Mouse (Mus musculus): Measurements from ENCODE around the gene Disp1. TPM values are rescaled to one million over a fixed set of nuclear protein-coding genes. Genes with fewer than 3 reads are reported as not detected.

Gene Disp1
- total RNA-seq (2014; rRNA removed) (7.2 and 12.7 TPM in 2 replicates), polyA plus RNA-seq (2015; fragmentation: Nextera tagmentation; extraction: Ambion mirVana) (5.6 and 6.3 TPM in 2 replicates)

DNA sequence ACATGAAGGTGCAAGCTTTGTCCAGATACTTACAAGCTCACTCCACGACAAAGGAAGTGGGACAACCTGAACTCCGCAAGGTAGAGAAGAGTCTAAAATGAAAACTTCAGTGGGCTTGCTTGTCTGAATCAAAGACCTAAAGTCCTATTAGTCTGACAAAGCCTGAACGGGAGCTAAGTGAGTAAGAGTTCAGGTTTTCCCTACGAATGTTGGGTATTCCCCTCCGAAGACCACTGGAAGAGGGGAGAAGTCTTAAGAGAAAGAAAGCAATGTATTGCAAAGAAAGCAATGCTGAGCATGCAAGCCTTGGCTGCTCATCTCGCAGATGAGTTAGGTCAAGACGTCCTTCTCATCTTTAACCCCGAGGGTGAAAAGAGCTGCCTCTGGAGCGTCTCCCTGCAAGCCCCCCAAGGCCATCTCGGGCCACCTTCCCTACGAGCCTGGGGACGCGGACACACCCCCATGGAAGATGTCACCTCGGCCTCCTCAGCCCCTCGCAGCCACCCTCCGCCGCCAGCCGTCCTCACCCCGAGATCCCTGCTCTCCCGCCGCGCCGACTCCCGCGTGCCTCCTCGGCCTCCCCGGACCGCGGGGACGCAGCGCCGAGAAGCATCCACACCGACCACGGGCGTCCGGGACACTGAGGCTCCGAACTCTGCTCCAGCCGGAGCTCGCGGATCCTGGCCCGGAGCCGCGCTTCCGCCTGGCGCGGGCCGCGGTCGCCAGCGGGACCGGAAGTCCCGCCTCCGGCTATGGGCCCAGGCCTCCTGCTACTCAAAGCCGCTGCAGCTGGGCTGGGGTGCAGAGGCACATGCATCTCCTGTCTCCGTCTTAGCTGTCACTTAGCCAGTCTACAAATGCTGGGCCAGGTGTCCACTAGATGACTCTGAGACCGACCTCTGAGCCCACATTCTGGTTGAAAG lies at the start of gene Disp1:
Disp1 (minus strand) TSS at position 727 of the 923 bp plus-strand sequence.
- H3K27ac ChIP-seq (ENCODE audit: low read depth, low read length), result peak within 1 kb of the TSS; percentile 36; the same call in 1 of the 2 replicates
- no peak for TF ChIP-seq CTCF (IDR thresholded peaks at IDR 0.05; ENCODE audit: low read depth)
- H3K4me3 ChIP-seq (ENCODE audit: low read depth, low read length), result peak within 1 kb of the TSS; percentile 55
- no peaks in the 10 kb centered on the region for H3K36me3 ChIP-seq (ENCODE audit: insufficient read depth)
- DNase-seq (peak; percentile 84), ATAC-seq (peak; percentile 93)
- WGBS, result 3% methylated on average over 53 of the region's 56 CpGs
- H3K27me3 ChIP-seq (ENCODE audit: insufficient read depth, low read length), result no peaks in the 10 kb centered on the region; the same call in 1 of the 2 replicates
- 0 out of 2 replicates have a peak, but pooled peaks cover 3% of the 10 kb centered on the region for H3K4me1 ChIP-seq (ENCODE audit: insufficient read depth)
- peak within 1 kb of the TSS; percentile 74 for H3K9ac ChIP-seq
- peak within 1 kb of the TSS; percentile 81 for H3K4me2 ChIP-seq (ENCODE audit: low read depth)
- no peaks in the 10 kb centered on the region for H3K9me3 ChIP-seq (ENCODE audit: low read length)

GRCm38 (mm10) chr1:183267666-183268065 lies 46.3 kb upstream of the Disp1 start:
- Histone ChIP-seq H3K9me3 (ENCODE audit: low read length) (no peaks in the 10 kb centered on the region), H3K36me3 (ENCODE audit: insufficient read depth) (no peaks in the 10 kb centered on the region), H3K27me3 (ENCODE audit: insufficient read depth, low read length) (no peaks in the 10 kb centered on the region), H3K27ac (ENCODE audit: low read depth, low read length) (no peak overlapping the region), H3K4me2 (ENCODE audit: low read depth) (no peak overlapping the region), H3K4me3 (ENCODE audit: low read depth, low read length) (no peak overlapping the region), H3K9ac (no peak overlapping the region), H3K4me1 (ENCODE audit: insufficient read depth) (0 out of 2 replicates have a peak, but pooled peaks cover 2% of the 10 kb centered on the region)
- no peak for DNase-seq
- ATAC-seq, result no peak
- 79% methylated on average over 6 of the region's 6 CpGs for whole genome bisulfite sequencing
- no peak for TF ChIP-seq CTCF (IDR thresholded peaks at IDR 0.05; ENCODE audit: low read depth)

DNA sequence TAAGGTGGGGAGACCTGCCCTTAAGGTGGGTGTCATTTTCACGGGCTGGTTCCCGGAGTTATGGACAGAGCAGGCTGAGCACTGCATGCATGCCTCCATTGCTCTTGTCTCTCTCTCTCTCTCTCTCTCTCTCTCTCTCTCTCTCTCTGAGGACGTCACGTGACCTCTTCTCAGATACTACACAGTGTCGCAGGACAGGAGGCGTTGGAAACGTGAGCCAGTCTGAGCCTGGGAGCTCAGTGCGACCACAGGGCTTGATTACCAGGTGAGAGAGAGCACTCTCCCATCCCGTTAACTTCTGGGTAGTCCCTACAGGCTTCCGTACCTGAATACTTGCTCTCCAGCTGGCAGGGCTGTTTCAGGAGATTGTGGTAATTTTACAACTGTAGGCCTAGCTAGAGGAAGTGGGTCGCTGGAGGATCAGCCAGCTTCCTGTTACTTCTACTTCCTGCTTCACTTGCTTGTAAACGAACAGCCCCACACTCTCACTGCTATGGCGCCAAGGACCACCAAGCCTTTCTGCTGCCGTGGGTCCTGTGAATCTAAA lies 44.7 kb upstream of the Disp1 start:
- 0 out of 2 replicates have a peak, but pooled peaks cover 2% of the 10 kb centered on the region for H3K4me1 ChIP-seq (ENCODE audit: insufficient read depth)
- TF ChIP-seq CTCF (IDR thresholded peaks at IDR 0.05; ENCODE audit: low read depth), result no peak
- H3K27ac ChIP-seq (ENCODE audit: low read depth, low read length), result no peak overlapping the region
- no peak overlapping the region for H3K4me3 ChIP-seq (ENCODE audit: low read depth, low read length)
- 77% methylated on average over 14 of the region's 14 CpGs for WGBS
- H3K4me2 ChIP-seq (ENCODE audit: low read depth), result no peak overlapping the region
- no peaks in the 10 kb centered on the region for H3K9me3 ChIP-seq (ENCODE audit: low read length)
- H3K36me3 ChIP-seq (ENCODE audit: insufficient read depth), result no peaks in the 10 kb centered on the region
- no peak for DNase-seq
- no peak for ATAC-seq
- no peaks in the 10 kb centered on the region for H3K27me3 ChIP-seq (ENCODE audit: insufficient read depth, low read length)
- H3K9ac ChIP-seq, result no peak overlapping the region

GRCm38 (mm10) chr1:183264145-183265008 lies 43.1 kb upstream of the Disp1 start:
- no peak overlapping the region for H3K27ac ChIP-seq (ENCODE audit: low read depth, low read length)
- no peak overlapping the region for H3K4me3 ChIP-seq (ENCODE audit: low read depth, low read length)
- ATAC-seq (peak; percentile 45; the same call in 1 of the 2 replicates), DNase-seq (no peak)
- no peak overlapping the region for H3K4me2 ChIP-seq (ENCODE audit: low read depth)
- no peak for TF ChIP-seq CTCF (IDR thresholded peaks at IDR 0.05; ENCODE audit: low read depth)
- no peaks in the 10 kb centered on the region for H3K27me3 ChIP-seq (ENCODE audit: insufficient read depth, low read length)
- no peaks in the 10 kb centered on the region for H3K9me3 ChIP-seq (ENCODE audit: low read length)
- WGBS, result 79% methylated on average over 13 of the region's 13 CpGs
- H3K9ac ChIP-seq, result no peak overlapping the region
- H3K4me1 ChIP-seq (ENCODE audit: insufficient read depth), result 0 out of 2 replicates have a peak, but pooled peaks cover 2% of the 10 kb centered on the region
- H3K36me3 ChIP-seq (ENCODE audit: insufficient read depth), result no peaks in the 10 kb centered on the region

DNA sequence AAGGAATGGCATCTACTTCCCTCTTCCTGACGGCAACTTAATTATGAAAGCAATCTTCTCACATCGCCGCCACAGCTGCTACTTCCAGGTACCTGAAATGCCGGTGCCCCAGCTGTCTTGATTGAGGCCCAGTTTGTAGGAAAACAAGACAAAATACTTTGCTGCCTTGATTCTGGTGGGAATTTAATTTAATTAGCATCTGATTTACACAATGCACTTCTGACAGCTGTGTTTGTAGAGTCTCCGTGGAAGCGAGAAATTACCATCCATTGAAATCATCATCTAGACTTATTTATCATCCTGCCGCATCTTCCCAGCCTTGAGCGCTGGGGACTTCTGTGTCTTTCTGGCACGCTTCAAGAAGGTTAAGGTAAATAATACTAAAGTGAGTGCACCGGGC lies 31.3 kb upstream of the Disp1 start:
- no peaks in the 10 kb centered on the region for H3K36me3 ChIP-seq (ENCODE audit: insufficient read depth)
- ATAC-seq, result peak; percentile 34
- H3K4me2 ChIP-seq (ENCODE audit: low read depth), result no peak overlapping the region
- DNase-seq, result peak; percentile 28
- H3K9ac ChIP-seq, result no peak overlapping the region
- no peaks in the 10 kb centered on the region for H3K9me3 ChIP-seq (ENCODE audit: low read length)
- WGBS, result 34% methylated on average over 10 of the region's 10 CpGs
- no peak overlapping the region for H3K27ac ChIP-seq (ENCODE audit: low read depth, low read length)
- TF ChIP-seq CTCF (IDR thresholded peaks at IDR 0.05; ENCODE audit: low read depth), result no peak
- no peak overlapping the region for H3K4me3 ChIP-seq (ENCODE audit: low read depth, low read length)
- no peaks in the 10 kb centered on the region for H3K27me3 ChIP-seq (ENCODE audit: insufficient read depth, low read length)
- no peaks in the 10 kb centered on the region for H3K4me1 ChIP-seq (ENCODE audit: insufficient read depth)

GRCm38 (mm10) chr1:183251818-183252217 lies 30.5 kb upstream of the Disp1 start:
- H3K27ac ChIP-seq (ENCODE audit: low read depth, low read length), result no peak overlapping the region
- DNase-seq, result no peak
- no peak overlapping the region for H3K4me3 ChIP-seq (ENCODE audit: low read depth, low read length)
- no peaks in the 10 kb centered on the region for H3K4me1 ChIP-seq (ENCODE audit: insufficient read depth)
- H3K9ac ChIP-seq, result no peak overlapping the region
- H3K4me2 ChIP-seq (ENCODE audit: low read depth), result no peak overlapping the region
- H3K9me3 ChIP-seq (ENCODE audit: low read length), result no peaks in the 10 kb centered on the region
- no peaks in the 10 kb centered on the region for H3K27me3 ChIP-seq (ENCODE audit: insufficient read depth, low read length)
- no peaks in the 10 kb centered on the region for H3K36me3 ChIP-seq (ENCODE audit: insufficient read depth)
- ATAC-seq, result no peak
- TF ChIP-seq CTCF (IDR thresholded peaks at IDR 0.05; ENCODE audit: low read depth), result no peak
- WGBS, result 82% methylated on average over 2 of the region's 2 CpGs
